Mouse (Mus musculus): ENCODE measurements at regions not wholly inside any gene's neighbourhood (a gene's known extent, or its start where the extent isn't known, plus 50 kb on each side); places are given as distances from the start of the nearest gene placed in this dataset.

- H3K9me3 ChIP-seq, result no peaks in the 10 kb centered on the region
- 70% methylated on average over 7 of the region's 7 CpGs for WGBS
These were observed 132.1 kb upstream of the Rbm19 start for GRCm38 (mm10) chr5:119984206-119984605.

GRCm38 (mm10) chr5:119992130-119992529, 124.1 kb upstream of the Rbm19 start:
- no peak for ATAC-seq (ENCODE audit: insufficient number of reproducible peaks, insufficient read depth, low FRiP score, low TSS enrichment)
- no peaks in the 10 kb centered on the region for H3K36me3 ChIP-seq
- no peak overlapping the region for H3K4me3 ChIP-seq
- no peaks in the 10 kb centered on the region for H3K27me3 ChIP-seq
- H3K9ac ChIP-seq, result no peak overlapping the region
- WGBS, result 70% methylated on average over 3 of the region's 3 CpGs
- no peaks in the 10 kb centered on the region for H3K9me3 ChIP-seq
- no peak overlapping the region for H3K27ac ChIP-seq
- no peaks in the 10 kb centered on the region for H3K4me1 ChIP-seq
- no peak overlapping the region for H3K4me2 ChIP-seq (replicated peaks)

More at GRCm38 (mm10) chr5:119984206-119984605, 132.1 kb upstream of the Rbm19 start:
- Histone ChIP-seq H3K36me3 (no peaks in the 10 kb centered on the region), H3K9ac (no peak overlapping the region), H3K27ac (no peak overlapping the region), H3K4me3 (no peak overlapping the region), H3K27me3 (no peaks in the 10 kb centered on the region), H3K4me1 (peaks cover 10% of the 10 kb centered on the region; the same call in 1 of the 2 replicates), H3K4me2 (replicated peaks) (no peak overlapping the region)
- no peak for ATAC-seq (ENCODE audit: insufficient number of reproducible peaks, insufficient read depth, low FRiP score, low TSS enrichment)

- H3K9me3 ChIP-seq, result no peaks in the 10 kb centered on the region
- WGBS, result 93% methylated on average over 1 of the region's 1 CpGs
- no peak overlapping the region for H3K9ac ChIP-seq
- H3K4me1 ChIP-seq, result no peaks in the 10 kb centered on the region
- no peak overlapping the region for H3K4me2 ChIP-seq (replicated peaks)
- no peak for ATAC-seq (ENCODE audit: insufficient number of reproducible peaks, insufficient read depth, low FRiP score, low TSS enrichment)
- H3K27me3 ChIP-seq, result no peaks in the 10 kb centered on the region
- H3K36me3 ChIP-seq, result no peaks in the 10 kb centered on the region
- no peak overlapping the region for H3K27ac ChIP-seq
- no peak overlapping the region for H3K4me3 ChIP-seq
These were observed 120.5 kb upstream of the Rbm19 start for GRCm38 (mm10) chr5:119995726-119996125.

DNA sequence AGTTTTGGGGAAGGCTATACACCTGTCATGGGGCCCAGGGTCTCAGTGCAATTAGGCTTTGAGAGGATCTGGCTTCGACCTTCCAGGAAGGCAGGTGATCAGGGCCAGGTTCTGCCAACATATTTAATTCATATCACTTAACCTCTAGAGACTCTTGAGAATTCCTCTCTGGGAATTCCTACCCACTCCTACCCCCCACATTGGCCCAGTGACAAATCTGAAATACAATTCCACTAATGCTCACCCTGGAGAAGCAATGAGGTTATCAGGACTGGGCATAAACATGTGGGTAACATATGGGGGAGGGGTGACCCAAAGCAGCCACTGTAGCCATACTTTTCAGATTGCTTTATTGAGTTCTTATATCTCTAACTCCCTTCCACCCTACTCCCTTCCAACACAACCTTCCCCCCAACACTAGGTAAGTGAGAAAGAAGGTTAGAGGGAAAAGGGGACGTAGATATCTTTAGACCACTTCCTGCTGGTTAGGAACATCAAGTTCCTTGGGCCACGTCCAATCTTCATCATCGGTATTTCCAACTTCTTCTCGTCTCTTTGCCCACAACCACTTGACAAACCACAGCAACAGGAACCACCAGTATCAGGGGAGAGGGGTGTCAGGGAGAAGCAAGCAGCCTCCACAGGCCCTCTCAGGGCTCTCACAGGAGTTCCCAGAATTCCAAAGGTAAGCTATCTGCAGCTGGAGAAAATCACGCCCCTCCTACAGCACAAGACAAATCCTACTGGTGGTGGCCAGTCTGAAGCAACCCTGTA, 110.4 kb upstream of the Rbm19 start:
- Histone ChIP-seq H3K9me3 (0 out of 2 replicates have a peak, but pooled peaks cover 6% of the 10 kb centered on the region), H3K4me1 (no peaks in the 10 kb centered on the region), H3K27me3 (no peaks in the 10 kb centered on the region), H3K27ac (no peak overlapping the region), H3K9ac (no peak overlapping the region), H3K36me3 (no peaks in the 10 kb centered on the region), H3K4me3 (no peak overlapping the region), H3K4me2 (replicated peaks) (no peak overlapping the region)
- no peak for ATAC-seq (ENCODE audit: insufficient number of reproducible peaks, insufficient read depth, low FRiP score, low TSS enrichment)
- WGBS, result 80% methylated on average over 6 of the region's 6 CpGs

DNA sequence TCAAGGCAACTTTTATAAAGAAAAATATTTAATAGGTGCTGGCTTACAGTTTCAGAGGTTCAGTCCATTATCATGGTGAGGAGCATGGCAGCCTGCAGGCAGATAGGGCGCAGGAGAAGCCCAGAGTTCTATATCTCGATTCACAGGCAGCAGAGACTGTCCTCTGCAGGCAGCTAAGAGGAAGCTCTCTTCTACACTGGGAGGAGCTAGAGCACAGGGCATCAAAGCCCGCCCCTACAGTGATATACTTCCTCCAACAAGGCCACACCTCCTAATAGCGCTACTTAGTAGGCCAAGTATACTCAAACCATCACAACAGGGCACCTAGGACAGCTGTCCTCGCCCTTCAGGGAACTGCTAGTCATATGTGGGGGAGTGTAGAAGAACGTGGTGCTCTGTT, 108.5 kb upstream of the Rbm19 start:
- no peak overlapping the region for H3K9ac ChIP-seq
- H3K27ac ChIP-seq, result no peak overlapping the region
- no peak overlapping the region for H3K4me3 ChIP-seq
- H3K27me3 ChIP-seq, result no peaks in the 10 kb centered on the region
- no peaks in the 10 kb centered on the region for H3K4me1 ChIP-seq
- H3K36me3 ChIP-seq, result no peaks in the 10 kb centered on the region
- no peak overlapping the region for H3K4me2 ChIP-seq (replicated peaks)
- ATAC-seq (ENCODE audit: insufficient number of reproducible peaks, insufficient read depth, low FRiP score, low TSS enrichment), result no peak
- H3K9me3 ChIP-seq, result 0 out of 2 replicates have a peak, but pooled peaks cover 7% of the 10 kb centered on the region
- 66% methylated on average over 6 of the region's 6 CpGs for WGBS

DNA sequence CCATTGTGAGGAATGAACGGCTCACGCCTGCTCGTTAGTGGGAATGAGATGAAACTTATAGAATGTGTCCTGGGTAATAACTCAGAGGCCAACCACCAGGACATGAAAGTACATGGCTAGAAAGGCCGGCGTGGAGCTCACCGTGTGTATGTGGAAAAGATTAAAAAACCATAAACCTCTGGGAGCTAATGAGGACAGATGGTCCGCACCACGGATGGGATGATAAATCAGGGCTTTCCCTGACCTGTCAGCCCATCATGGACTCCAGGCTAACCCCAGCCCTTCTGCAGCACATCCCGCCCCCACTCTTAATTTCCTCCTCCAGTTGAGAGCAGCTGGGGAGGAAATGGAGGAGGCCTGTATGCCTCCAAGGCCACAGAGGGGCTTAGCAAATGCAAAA, 108.0 kb upstream of the Rbm19 start:
- H3K4me2 ChIP-seq (replicated peaks), result no peak overlapping the region
- no peak for ATAC-seq (ENCODE audit: insufficient number of reproducible peaks, insufficient read depth, low FRiP score, low TSS enrichment)
- no peak overlapping the region for H3K27ac ChIP-seq
- WGBS, result 87% methylated on average over 9 of the region's 9 CpGs
- H3K4me1 ChIP-seq, result no peaks in the 10 kb centered on the region
- H3K9ac ChIP-seq, result no peak overlapping the region
- H3K4me3 ChIP-seq, result no peak overlapping the region
- 0 out of 2 replicates have a peak, but pooled peaks cover 7% of the 10 kb centered on the region for H3K9me3 ChIP-seq
- H3K36me3 ChIP-seq, result no peaks in the 10 kb centered on the region
- no peaks in the 10 kb centered on the region for H3K27me3 ChIP-seq

- H3K36me3 ChIP-seq, result no peaks in the 10 kb centered on the region
- H3K4me3 ChIP-seq, result no peak overlapping the region
- H3K4me1 ChIP-seq, result no peaks in the 10 kb centered on the region
- ATAC-seq (ENCODE audit: insufficient number of reproducible peaks, insufficient read depth, low FRiP score, low TSS enrichment), result no peak
- H3K9me3 ChIP-seq, result 0 out of 2 replicates have a peak, but pooled peaks cover 6% of the 10 kb centered on the region
- H3K27ac ChIP-seq, result no peak overlapping the region
- H3K4me2 ChIP-seq (replicated peaks), result no peak overlapping the region
- H3K9ac ChIP-seq, result no peak overlapping the region
- WGBS, result 79% methylated on average over 10 of the region's 10 CpGs
- H3K27me3 ChIP-seq, result 0 out of 2 replicates have a peak, but pooled peaks cover 3% of the 10 kb centered on the region
These were observed 100.8 kb upstream of the Rbm19 start for GRCm38 (mm10) chr5:120015417-120015816.

DNA sequence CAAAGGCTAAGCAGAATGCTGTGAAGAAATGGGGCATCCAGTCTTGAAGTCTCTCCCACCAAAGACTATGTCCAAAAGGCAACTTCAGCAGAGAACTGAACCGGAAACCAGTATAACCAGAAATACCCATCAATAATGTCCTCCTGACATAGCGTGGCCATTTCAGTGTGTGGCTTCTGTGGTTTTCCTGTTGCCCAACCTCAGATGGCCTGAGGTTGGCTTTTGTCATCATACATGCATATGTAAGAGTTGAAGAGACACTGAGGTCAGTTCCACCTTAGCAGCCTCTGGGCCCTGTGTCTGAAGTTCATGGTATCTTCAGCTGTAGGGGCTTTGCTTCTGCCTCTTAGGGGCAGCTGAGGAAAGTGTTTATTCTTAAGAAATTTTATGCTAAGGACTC, 98.1 kb upstream of the Rbm19 start:
- Histone ChIP-seq H3K9me3 (no peaks in the 10 kb centered on the region), H3K4me3 (no peak overlapping the region), H3K4me1 (no peaks in the 10 kb centered on the region), H3K27me3 (0 out of 2 replicates have a peak, but pooled peaks cover 3% of the 10 kb centered on the region), H3K27ac (no peak overlapping the region), H3K9ac (no peak overlapping the region), H3K36me3 (no peaks in the 10 kb centered on the region), H3K4me2 (replicated peaks) (no peak overlapping the region)
- no peak for ATAC-seq (ENCODE audit: insufficient number of reproducible peaks, insufficient read depth, low FRiP score, low TSS enrichment)
- 86% methylated on average over 2 of the region's 2 CpGs for WGBS

- Histone ChIP-seq H3K27ac (no peak overlapping the region), H3K4me3 (no peak overlapping the region), H3K9ac (no peak overlapping the region), H3K4me1 (peaks cover 8% of the 10 kb centered on the region; the same call in 1 of the 2 replicates), H3K9me3 (no peaks in the 10 kb centered on the region), H3K27me3 (no peaks in the 10 kb centered on the region), H3K36me3 (no peaks in the 10 kb centered on the region), H3K4me2 (replicated peaks) (no peak overlapping the region)
- WGBS, result 77% methylated on average over 5 of the region's 5 CpGs
- ATAC-seq (ENCODE audit: insufficient number of reproducible peaks, insufficient read depth, low FRiP score, low TSS enrichment), result no peak
These were observed 95.5 kb upstream of the Rbm19 start for GRCm38 (mm10) chr5:120020748-120021147.

DNA sequence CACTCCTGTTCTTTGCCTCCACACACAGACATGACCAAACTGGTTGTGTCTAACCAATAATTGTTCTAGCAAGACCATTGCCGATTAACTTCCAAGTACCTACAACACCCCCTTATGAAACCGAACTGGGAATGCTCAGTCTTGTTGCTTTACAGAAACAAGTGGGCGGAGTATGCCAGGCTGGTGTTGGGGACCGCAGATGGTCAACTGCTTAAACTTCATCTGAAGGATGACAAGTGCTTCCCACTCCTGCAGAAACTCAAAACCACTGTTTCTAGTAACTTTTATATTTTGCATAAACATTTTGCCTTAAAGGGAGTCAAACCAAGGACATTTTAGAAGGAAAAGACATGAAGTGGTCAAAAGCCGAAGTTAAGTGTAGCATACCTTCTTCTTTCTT, 94.0 kb upstream of the Rbm19 start:
- no peak for ATAC-seq (ENCODE audit: insufficient number of reproducible peaks, insufficient read depth, low FRiP score, low TSS enrichment)
- no peak overlapping the region for H3K9ac ChIP-seq
- 93% methylated on average over 5 of the region's 5 CpGs for WGBS
- H3K27me3 ChIP-seq, result no peaks in the 10 kb centered on the region
- H3K27ac ChIP-seq, result no peak overlapping the region
- H3K36me3 ChIP-seq, result no peaks in the 10 kb centered on the region
- H3K4me2 ChIP-seq (replicated peaks), result no peak overlapping the region
- no peaks in the 10 kb centered on the region for H3K9me3 ChIP-seq
- no peak overlapping the region for H3K4me3 ChIP-seq
- peaks cover 8% of the 10 kb centered on the region; the same call in 1 of the 2 replicates for H3K4me1 ChIP-seq

DNA sequence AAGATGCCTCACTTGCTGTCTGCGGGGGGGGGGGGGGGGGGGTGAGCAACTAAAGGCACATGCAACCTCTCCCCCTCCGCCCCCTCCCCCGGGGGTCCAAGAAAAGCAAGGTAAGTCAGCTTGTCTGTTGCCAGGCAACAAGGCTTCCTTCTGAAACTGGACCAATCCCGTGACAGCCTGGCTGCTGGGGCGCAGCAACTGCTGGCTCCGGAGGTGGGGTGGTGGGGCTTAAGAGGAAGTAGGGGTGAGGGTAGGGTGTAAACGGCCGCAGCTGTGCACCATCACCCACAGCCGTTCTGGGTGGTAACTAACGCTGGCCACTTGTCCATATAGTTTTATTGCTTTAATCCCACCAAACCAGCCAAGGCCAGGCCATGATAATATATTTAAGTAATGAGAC, 92.2 kb upstream of the Rbm19 start:
- Histone ChIP-seq H3K9ac (no peak overlapping the region), H3K4me2 (replicated peaks) (peak overlapping the region; percentile 34; the same call in 1 of the 2 replicates), H3K27ac (no peak overlapping the region), H3K4me3 (no peak overlapping the region), H3K36me3 (no peaks in the 10 kb centered on the region), H3K27me3 (no peaks in the 10 kb centered on the region), H3K4me1 (peaks cover 8% of the 10 kb centered on the region; the same call in 1 of the 2 replicates), H3K9me3 (no peaks in the 10 kb centered on the region)
- 4% methylated on average over 9 of the region's 10 CpGs for WGBS
- ATAC-seq (ENCODE audit: insufficient number of reproducible peaks, insufficient read depth, low FRiP score, low TSS enrichment), result 0 out of 2 replicates have a peak, but pooled peaks have one; percentile 56

- H3K36me3 ChIP-seq, result no peaks in the 10 kb centered on the region
- no peak overlapping the region for H3K4me3 ChIP-seq
- 0 out of 2 replicates have a peak, but pooled peaks cover 2% of the 10 kb centered on the region for H3K27me3 ChIP-seq
- H3K4me1 ChIP-seq, result peaks cover 8% of the 10 kb centered on the region; the same call in 1 of the 2 replicates
- H3K9me3 ChIP-seq, result no peaks in the 10 kb centered on the region
- no peak overlapping the region for H3K4me2 ChIP-seq (replicated peaks)
- no peak for ATAC-seq (ENCODE audit: insufficient number of reproducible peaks, insufficient read depth, low FRiP score, low TSS enrichment)
- no peak overlapping the region for H3K9ac ChIP-seq
- H3K27ac ChIP-seq, result no peak overlapping the region
These were observed 91.1 kb upstream of the Rbm19 start for GRCm38 (mm10) chr5:120025212-120025611.

Measured in embryonic facial prominence, embryonic 12.5 days (tissue).